Mouse (Mus musculus) small intestine, adult 2 months (tissue): Measurements from ENCODE around the gene Rab21.

ENCODE experiments used
- CTCF ChIP-seq: fragments of 200-500 bp; IDR thresholded peaks from 2 replicates; pipeline ENCODE4 v1.5.1; 2012; ENCODE audit warnings: low read depth, mild to moderate bottlenecking, control low read depth, inconsistent platforms, low read length, moderate library complexity, mixed read lengths; ENCODE audit not compliant: insufficient replicate concordance, insufficient read length; ENCODE audit errors: extremely low read depth
- POLR2A ChIP-seq: fragments of 200-500 bp; IDR thresholded peaks from 2 replicates; pipeline ENCODE4 v1.6.1; 2012; ENCODE audit warnings: low read depth, mild to moderate bottlenecking, control low read depth, inconsistent platforms, low read length, moderate library complexity

DNA sequence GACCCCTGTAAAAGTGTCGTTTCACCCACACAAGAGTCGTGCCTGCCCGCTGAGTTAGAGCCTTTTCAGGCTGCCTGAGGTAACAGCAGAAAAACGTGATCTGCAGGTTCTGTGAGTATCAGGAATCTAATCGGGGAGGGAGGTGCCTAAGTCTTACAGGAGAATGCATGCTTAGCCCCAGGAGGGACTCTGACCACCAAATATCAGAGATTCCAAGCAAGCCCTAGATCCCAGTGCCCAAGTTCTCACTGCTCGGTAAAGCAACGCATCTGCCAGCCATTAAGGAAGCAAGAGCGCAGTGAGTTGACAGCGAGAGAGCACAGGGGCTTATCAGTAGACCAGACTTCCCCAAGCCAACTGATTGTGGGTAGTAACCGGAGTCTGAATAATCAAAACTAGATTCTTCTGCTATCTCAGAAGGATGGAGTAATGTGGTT is 63.1 kb downstream of the Rab21 start:
- TF ChIP-seq POLR2A = peak; percentile 10; the same call in 1 of the 2 replicates
- TF ChIP-seq CTCF = peak; percentile 15; the same call in 1 of the 2 replicates
